Comparison of ENCODE assay signal across 18 mouse cellular contexts in genomic region chr15:8785537-8785936, GRCm38 (mm10).
DNase-seq lines count a peak whose midpoint lies in the region; ATAC-seq and TF ChIP-seq lines count a peak whose summit lies in the region.
"Had no signal": no experiment of that assay in that cellular context is flagged by ENCODE, and none has a peak within 500 bp of the region (broad histone marks: within the 10 kb centered on the region; RNA-seq: fewer than 3 reads in every experiment).

No protein-coding gene starts in this region.

- H3K4me2 ChIP-seq in hindbrain, embryonic 13.5 days: no peak overlapping the region
- no peak overlapping the region for H3K4me2 ChIP-seq in hindbrain, embryonic 16.5 days (ENCODE audit: low read length)
- no peak overlapping the region for H3K4me2 ChIP-seq in neural tube, embryonic 14.5 days (ENCODE audit: low read depth, low read length)
- no peak overlapping the region for H3K4me2 ChIP-seq in embryonic facial prominence, embryonic 15.5 days (replicated peaks)
- H3K4me2 ChIP-seq in midbrain, embryonic 16.5 days (ENCODE audit: low read length): no peak overlapping the region
- H3K4me2 ChIP-seq: heart, embryonic 12.5 days; liver, embryonic 11.5 days had no signal

- no peaks in the 10 kb centered on the region for H3K27me3 ChIP-seq in hindbrain, embryonic 13.5 days
- no peaks in the 10 kb centered on the region for H3K27me3 ChIP-seq in hindbrain, embryonic 16.5 days (replicated peaks; ENCODE audit: control insufficient read depth, insufficient read depth, low read length)
- H3K27me3 ChIP-seq in neural tube, embryonic 14.5 days (ENCODE audit: control insufficient read depth, insufficient read depth, low read length): no peaks in the 10 kb centered on the region
- no peaks in the 10 kb centered on the region for H3K27me3 ChIP-seq in embryonic facial prominence, embryonic 15.5 days
- H3K27me3 ChIP-seq in midbrain, embryonic 16.5 days (ENCODE audit: control insufficient read depth, insufficient read depth, low read depth, low read length): no peaks in the 10 kb centered on the region
- H3K27me3 ChIP-seq in thymus, adult 2 months (ENCODE audit: control insufficient read depth, insufficient read depth, low read length): no peaks in the 10 kb centered on the region
- H3K27me3 ChIP-seq: heart, embryonic 12.5 days had no signal

- peaks cover 15% of the 10 kb centered on the region for H3K4me1 ChIP-seq in hindbrain, embryonic 13.5 days (replicated peaks)
- H3K4me1 ChIP-seq in hindbrain, embryonic 16.5 days (ENCODE audit: control insufficient read depth, insufficient read depth, low read depth, low read length): no peaks in the 10 kb centered on the region; the same call in none of the 2 replicates
- peaks cover 8% of the 10 kb centered on the region; the same call in 1 of the 2 replicates for H3K4me1 ChIP-seq in neural tube, embryonic 14.5 days (ENCODE audit: control insufficient read depth, insufficient read depth, low read length)
- peaks cover 9% of the 10 kb centered on the region; the same call in 1 of the 2 replicates for H3K4me1 ChIP-seq in embryonic facial prominence, embryonic 15.5 days
- peaks cover under 1% of the 10 kb centered on the region; the same call in 1 of the 2 replicates for H3K4me1 ChIP-seq in midbrain, embryonic 16.5 days (ENCODE audit: control insufficient read depth, insufficient read depth, low read length)
- H3K4me1 ChIP-seq in thymus, adult 2 months (replicated peaks; ENCODE audit: control insufficient read depth, insufficient read depth, low read length): no peaks in the 10 kb centered on the region

- H3K9ac ChIP-seq in hindbrain, embryonic 13.5 days: no peak overlapping the region
- no peak overlapping the region for H3K9ac ChIP-seq in hindbrain, embryonic 16.5 days (ENCODE audit: low read depth, low read length)
- H3K9ac ChIP-seq in neural tube, embryonic 14.5 days (replicated peaks; ENCODE audit: low read depth, low read length): no peak overlapping the region
- no peak overlapping the region for H3K9ac ChIP-seq in embryonic facial prominence, embryonic 15.5 days
- H3K9ac ChIP-seq in midbrain, embryonic 16.5 days (ENCODE audit: low read depth, low read length): no peak overlapping the region
- H3K9ac ChIP-seq: heart, embryonic 12.5 days had no signal

- no peak overlapping the region for H3K4me3 ChIP-seq in hindbrain, embryonic 13.5 days
- H3K4me3 ChIP-seq in hindbrain, embryonic 16.5 days (ENCODE audit: low read length): no peak overlapping the region
- no peak overlapping the region for H3K4me3 ChIP-seq in neural tube, embryonic 14.5 days (ENCODE audit: low read depth, low read length)
- H3K4me3 ChIP-seq in embryonic facial prominence, embryonic 15.5 days (replicated peaks): no peak overlapping the region
- H3K4me3 ChIP-seq in midbrain, embryonic 16.5 days (ENCODE audit: low read depth, low read length): no peak overlapping the region
- no peak overlapping the region for H3K4me3 ChIP-seq in thymus, adult 2 months (ENCODE audit: control insufficient read depth, insufficient read depth, low read length)
- H3K4me3 ChIP-seq: heart, embryonic 12.5 days; left cerebral cortex, adult 2 months had no signal

- no peaks in the 10 kb centered on the region for H3K36me3 ChIP-seq in hindbrain, embryonic 13.5 days
- H3K36me3 ChIP-seq in hindbrain, embryonic 16.5 days (ENCODE audit: control insufficient read depth, insufficient read depth, low read length): no peaks in the 10 kb centered on the region
- no peaks in the 10 kb centered on the region for H3K36me3 ChIP-seq in neural tube, embryonic 14.5 days (ENCODE audit: control insufficient read depth, insufficient read depth, low read length)
- no peaks in the 10 kb centered on the region for H3K36me3 ChIP-seq in embryonic facial prominence, embryonic 15.5 days
- H3K36me3 ChIP-seq in midbrain, embryonic 16.5 days (ENCODE audit: control insufficient read depth, insufficient read depth, low read length): no peaks in the 10 kb centered on the region
- H3K36me3 ChIP-seq in thymus, adult 2 months (ENCODE audit: control insufficient read depth, insufficient read depth, low read length): no peaks in the 10 kb centered on the region
- H3K36me3 ChIP-seq: heart, embryonic 12.5 days had no signal

- peak overlapping the region; percentile 30; the same call in 1 of the 2 replicates for H3K27ac ChIP-seq in hindbrain, embryonic 13.5 days
- no peak overlapping the region for H3K27ac ChIP-seq in hindbrain, embryonic 16.5 days (ENCODE audit: low read depth, low read length)
- no peak overlapping the region for H3K27ac ChIP-seq in neural tube, embryonic 14.5 days (ENCODE audit: low read depth, low read length)
- H3K27ac ChIP-seq in embryonic facial prominence, embryonic 15.5 days (replicated peaks): 0 out of 2 replicates have a peak overlapping the region, but pooled peaks have one; percentile 34
- H3K27ac ChIP-seq in midbrain, embryonic 16.5 days (ENCODE audit: low read length): no peak overlapping the region
- H3K27ac ChIP-seq in thymus, adult 2 months (ENCODE audit: control insufficient read depth, insufficient read depth, low read length): no peak overlapping the region
- H3K27ac ChIP-seq: left cerebral cortex, adult 2 months had no signal

- ATAC-seq in hindbrain, embryonic 13.5 days (ENCODE audit: low FRiP score): peak; percentile 34; the same call in 1 of the 2 replicates
- ATAC-seq in hindbrain, embryonic 16.5 days: no peak
- peak; percentile 52; the same call in 1 of the 2 replicates for ATAC-seq in neural tube, embryonic 14.5 days (ENCODE audit: low read depth)
- peak; percentile 34; the same call in 1 of the 2 replicates for ATAC-seq in embryonic facial prominence, embryonic 15.5 days (ENCODE audit: insufficient number of reproducible peaks, low FRiP score, low TSS enrichment, low read depth)
- peak; percentile 54 for ATAC-seq in midbrain, embryonic 16.5 days

- H3K9me3 ChIP-seq in hindbrain, embryonic 13.5 days: no peaks in the 10 kb centered on the region
- no peaks in the 10 kb centered on the region for H3K9me3 ChIP-seq in hindbrain, embryonic 16.5 days (ENCODE audit: control insufficient read depth, low read length)
- no peaks in the 10 kb centered on the region for H3K9me3 ChIP-seq in neural tube, embryonic 14.5 days (ENCODE audit: control insufficient read depth, low read length)
- H3K9me3 ChIP-seq in embryonic facial prominence, embryonic 15.5 days (replicated peaks): no peaks in the 10 kb centered on the region
- H3K9me3 ChIP-seq in midbrain, embryonic 16.5 days (replicated peaks; ENCODE audit: control insufficient read depth, low read length, poor library complexity, severe bottlenecking): no peaks in the 10 kb centered on the region

- DNase-seq in neural tube, embryonic 10.5 days (ENCODE audit: extremely low spot score, low spot score): no peak
- no peak for DNase-seq in thymus, adult 2 months
- DNase-seq in spleen, postnatal 36 days (ENCODE audit: low spot score in 2 of 2): no peak
- DNase-seq: adrenal gland, postnatal 25 days; cerebellum, adult 2 months; cerebellum, postnatal 36 days; kidney, adult 9 months; kidney, postnatal 25 days; lung, adult 2 months; spleen, adult 18-20 months had no signal

- no peak for TF ChIP-seq CTCF in thymus, adult 2 months (IDR thresholded peaks at IDR 0.05; ENCODE audit: borderline replicate concordance, control insufficient read depth, extremely low read depth, insufficient read depth, low read length, poor library complexity)

- no peak for TF ChIP-seq POLR2A in thymus, adult 2 months (IDR thresholded peaks at IDR 0.05; ENCODE audit: control insufficient read depth, extremely low read depth, insufficient read depth, low read length, poor library complexity)

- 49% methylated on average over 6 of the region's 6 CpGs for WGBS in hindbrain, embryonic 13.5 days
- WGBS in hindbrain, embryonic 16.5 days: 48% methylated on average over 6 of the region's 6 CpGs
- WGBS in neural tube, embryonic 14.5 days: 44% methylated on average over 6 of the region's 6 CpGs
- 45% methylated on average over 6 of the region's 6 CpGs for WGBS in embryonic facial prominence, embryonic 15.5 days
- 31% methylated on average over 6 of the region's 6 CpGs for WGBS in midbrain, embryonic 16.5 days
- WGBS in thymus, adult 2 months: 92% methylated on average over 6 of the region's 6 CpGs

Comparison
In these comparisons a context has a peak if more than half of its experiments do, and no peak if none do; other contexts are left out.
1. H3K27ac ChIP-seq: peak in hindbrain, embryonic 13.5 days (single experiment) and embryonic facial prominence, embryonic 15.5 days (single experiment); none in hindbrain, embryonic 16.5 days (single experiment), neural tube, embryonic 14.5 days (single experiment), midbrain, embryonic 16.5 days (single experiment) and thymus, adult 2 months (single experiment).